Mouse (Mus musculus) gastrocnemius, postnatal 25 days (tissue): Measurements from ENCODE around the gene Gpr83. TPM values are rescaled to one million over a fixed set of nuclear protein-coding genes. Genes with fewer than 3 reads are reported as not detected.

Experiments used
- DNase-seq: peaks from one replicate; pipeline ENCODE4 v3.0.0; 2022
- long read RNA-seq, 2 experiments: library from polyadenylated mRNA; stranded (forward); transcript quantifications; one replicate each; pipeline ENCODE4 v2.0.0; 2021
- total RNA-seq, 2 experiments: library from RNA; stranded (reverse); gene quantifications; 1 replicate in 1 of 2; 2 replicates in 1 of 2; pipeline ENCODE4 v1.2.3; 2021

Gene Gpr83
- not detected for total RNA-seq
- long read RNA-seq, experiment 1: 0 reads
- long read RNA-seq, experiment 2: 0 reads

DNA sequence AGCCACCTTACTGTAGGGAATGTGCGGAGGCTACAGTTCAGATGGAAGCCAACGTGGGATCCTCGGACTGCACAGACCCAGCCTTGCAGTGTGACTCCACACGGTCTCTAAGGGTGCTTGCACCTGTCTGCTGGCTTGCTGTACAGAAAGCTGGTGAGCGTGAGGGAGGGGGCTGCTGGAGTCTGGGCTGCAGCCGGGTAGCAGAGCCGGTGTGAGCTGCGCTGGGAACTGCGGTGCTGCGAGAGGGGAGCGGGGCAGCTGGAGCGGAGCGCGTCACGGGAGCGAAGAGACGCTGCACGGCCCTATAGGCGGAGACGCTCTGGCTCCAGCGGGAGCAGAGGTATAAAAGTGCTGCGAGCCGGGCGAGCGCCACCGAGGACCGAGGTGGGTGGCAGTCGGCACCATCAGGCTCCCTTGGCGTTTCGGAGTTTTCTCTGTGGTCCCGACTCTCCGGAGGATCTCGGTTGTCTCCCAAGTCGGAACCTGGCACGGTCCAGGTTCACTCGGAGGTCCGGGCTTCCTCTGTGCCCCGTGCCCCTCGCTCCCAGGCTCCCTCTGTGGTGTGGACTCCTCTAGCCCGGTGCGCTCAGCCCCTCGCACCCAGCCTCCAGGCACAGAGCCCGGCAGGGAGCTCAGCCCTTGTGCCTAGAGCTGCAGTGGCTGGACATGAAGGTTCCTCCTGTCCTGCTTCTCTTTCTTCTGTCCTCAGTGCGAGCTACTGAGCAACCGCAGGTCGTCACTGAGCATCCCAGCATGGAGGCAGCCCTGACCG is at the start of gene Gpr83:
TSS of gene Gpr83 (plus strand) at position 343 of the 772 bp plus-strand sequence.
- DNase-seq: no peak

DNA sequence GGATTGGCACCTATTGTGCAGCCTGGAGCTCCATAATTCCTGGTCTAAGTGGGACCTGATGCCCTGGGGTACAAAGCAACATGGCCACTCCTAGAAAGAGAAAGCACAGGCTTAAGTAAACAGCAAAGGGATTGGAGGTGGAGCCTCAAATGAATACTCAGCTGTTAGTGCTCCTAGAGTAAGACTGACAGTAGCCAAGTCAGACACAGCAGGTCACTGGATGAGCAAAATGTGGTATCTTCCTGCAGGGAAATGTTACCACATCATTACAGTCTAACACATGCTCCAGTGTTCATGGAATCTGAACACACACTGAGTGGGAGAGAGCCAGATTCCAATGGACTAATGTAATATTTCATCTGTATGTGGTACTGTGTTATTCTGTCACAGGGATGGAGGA is 38.6 kb upstream of the Gpr83 start:
- DNase-seq: no peak

DNA sequence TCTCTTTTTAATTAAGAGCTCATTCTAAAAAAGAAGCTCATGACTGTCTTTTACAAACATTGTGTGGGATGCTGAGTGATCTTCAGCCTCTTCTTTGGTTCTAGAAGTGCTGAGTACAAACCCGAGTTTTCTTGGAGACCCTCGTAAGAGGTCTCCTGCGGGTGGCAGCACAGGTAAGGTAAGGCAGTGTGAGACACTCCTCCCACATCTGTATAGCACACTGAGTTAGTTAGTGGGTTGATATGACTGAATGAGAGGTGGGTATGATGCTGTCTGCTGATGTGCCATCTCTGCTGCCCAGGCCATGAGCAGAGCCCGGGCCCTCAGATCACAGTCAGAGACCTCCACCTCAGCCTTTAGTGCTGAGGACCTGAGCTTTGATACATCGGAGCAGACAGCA is 35.2 kb upstream of the Gpr83 start:
- DNase-seq: no peak

DNA sequence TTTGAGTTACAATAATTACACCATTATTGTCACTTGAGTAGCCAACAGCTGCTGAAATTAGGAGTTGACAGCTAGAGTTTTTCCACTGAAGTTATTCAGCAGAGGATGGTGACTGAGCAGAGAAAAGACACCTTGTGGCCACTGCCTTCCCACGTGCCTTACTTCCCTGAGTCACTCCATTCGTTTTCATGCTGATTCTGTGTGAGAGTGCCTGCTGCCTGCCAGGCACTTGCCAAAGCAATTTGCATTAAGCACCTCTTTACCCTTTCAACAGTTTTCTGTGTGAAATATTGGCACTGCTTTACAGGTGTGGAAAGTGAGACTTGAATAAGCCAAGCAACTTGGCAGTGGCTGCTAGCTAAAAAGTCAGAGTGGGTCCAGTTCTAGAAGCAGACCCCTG is 32.1 kb upstream of the Gpr83 start:
- no peak for DNase-seq

DNA sequence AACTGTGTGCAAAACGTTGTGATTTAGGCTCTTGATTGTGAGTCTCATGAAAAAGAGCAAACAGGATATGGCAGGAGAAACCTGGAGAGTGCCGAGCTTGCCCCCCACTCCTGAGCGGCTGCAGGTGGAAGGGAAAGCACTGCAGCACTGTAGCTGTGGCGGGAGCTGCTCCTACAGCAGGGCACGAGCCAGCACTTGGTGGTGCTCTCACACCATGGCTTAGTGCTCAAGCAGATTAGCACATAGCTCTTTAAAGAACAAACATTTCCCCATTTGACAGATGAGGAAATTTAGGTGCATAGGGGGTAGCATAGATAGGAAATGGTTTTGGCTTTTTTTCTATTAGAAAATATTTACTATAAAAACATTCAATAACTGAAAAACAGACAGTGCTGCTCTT is 28.0 kb upstream of the Gpr83 start:
- DNase-seq: no peak

DNA sequence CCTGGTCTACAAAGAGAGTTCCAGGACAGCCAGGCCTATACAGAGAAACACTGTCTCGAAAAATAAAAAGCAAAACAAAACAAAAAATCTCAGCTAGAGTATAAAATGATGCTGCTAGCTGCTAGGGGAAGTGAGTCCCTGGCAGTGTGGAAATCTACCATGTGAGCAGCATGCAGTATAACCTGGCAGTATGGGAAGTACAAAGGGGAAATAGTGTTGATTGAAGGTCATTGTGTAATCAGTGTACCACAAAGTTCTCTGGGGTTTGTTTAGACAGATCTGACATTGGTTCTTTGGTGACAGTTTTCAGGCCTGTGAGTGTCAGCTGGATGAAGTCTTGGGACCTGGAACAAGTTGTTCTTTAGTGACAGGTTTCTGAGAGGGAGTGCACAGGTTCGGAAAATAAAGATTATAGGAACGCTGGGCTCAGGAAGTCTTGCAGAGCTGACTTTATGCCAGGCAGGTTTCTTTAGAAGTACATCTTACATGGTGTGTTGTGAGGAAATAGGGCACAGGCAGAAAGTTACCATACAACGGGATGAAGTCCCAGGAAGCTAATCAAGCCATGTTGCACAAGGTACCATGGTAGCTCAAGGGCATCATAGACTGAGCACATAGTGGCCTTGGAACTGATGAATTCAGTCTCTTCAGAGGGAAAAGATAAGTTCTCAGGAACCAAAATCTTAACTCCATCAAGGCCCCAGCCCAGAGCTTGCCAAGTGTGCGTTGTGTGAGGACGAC is 24.5 kb upstream of the Gpr83 start:
- no peak for DNase-seq

DNA sequence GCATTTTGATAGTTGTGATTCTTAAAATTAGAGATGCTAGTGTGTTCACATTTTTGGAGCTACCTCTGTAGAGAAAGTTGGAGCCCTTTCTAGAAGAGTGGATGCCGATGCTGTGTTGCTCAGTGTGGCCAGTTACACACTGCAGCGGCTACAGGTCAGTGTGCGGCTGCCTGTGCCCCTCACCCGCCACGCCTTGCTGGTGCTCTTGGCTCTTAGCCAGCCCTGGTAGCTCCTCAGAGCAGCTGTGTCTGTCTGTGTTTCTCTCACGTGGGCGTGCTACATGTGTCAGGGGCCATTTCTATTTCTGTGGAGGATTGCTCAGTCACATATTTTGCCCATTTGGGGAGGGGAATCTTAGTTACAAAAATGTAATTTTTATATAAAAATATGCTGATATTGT is 20.5 kb upstream of the Gpr83 start:
- no peak for DNase-seq

DNA sequence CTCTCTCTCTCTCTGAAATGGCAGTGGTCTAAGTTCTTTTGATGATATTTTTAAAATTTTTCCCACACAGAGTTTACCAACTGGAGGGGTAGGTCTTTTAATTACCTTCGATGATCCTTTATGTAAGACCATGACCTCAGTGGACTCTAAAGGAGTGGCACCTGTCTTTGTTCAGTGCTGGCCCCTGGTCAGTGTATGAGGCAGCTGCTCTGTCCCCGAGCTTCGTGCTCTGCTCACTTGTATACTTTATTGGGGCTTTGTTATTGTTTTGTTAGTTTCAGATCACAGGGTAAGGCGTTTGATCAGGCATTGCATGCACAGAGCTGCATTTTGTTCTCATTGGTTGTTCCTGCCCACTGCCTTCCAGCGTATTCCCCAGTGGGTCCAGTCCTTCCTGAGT is 20.0 kb upstream of the Gpr83 start:
- no peak for DNase-seq

DNA sequence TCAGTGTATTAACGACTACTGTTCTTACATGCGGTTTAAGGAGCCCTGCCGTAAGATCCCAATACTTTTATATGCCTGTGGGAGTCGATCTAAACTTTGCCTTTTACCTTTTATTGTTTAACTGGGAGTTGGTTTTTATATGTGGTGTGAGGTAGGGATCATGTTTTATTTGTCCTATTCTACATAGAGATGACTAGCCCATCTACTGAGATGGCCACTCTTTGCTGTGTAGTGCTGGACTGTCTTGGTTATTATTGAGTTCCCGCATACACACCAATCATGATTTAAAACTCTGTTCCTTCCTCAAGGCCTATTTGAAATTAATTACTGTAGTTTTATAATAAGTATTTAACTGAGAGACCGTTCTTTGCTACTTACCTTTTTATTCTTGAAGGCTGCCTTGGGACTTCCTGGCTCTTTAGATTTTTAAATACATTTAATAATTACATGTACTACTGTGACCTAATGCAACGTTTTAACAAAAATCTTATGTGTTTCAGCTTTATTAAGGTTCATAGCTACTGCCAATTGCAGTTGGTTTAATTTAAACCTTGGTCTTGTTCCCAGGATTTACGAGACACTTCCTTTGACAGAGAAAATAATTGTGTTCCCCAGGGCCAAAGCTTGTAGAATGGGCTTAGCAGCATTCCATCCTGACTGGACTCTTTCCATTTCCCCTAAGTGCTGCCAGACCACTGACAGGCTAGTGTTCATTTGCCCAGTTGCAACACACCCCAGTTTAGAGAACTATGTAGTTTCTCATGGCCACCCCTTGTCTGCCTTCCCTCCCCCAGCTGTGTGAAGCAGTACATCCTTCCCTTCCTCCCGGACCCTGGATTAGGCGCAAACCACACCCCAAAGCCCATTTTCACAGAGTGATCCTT is 17.9 kb upstream of the Gpr83 start:
- DNase-seq: peak; percentile 19

DNA sequence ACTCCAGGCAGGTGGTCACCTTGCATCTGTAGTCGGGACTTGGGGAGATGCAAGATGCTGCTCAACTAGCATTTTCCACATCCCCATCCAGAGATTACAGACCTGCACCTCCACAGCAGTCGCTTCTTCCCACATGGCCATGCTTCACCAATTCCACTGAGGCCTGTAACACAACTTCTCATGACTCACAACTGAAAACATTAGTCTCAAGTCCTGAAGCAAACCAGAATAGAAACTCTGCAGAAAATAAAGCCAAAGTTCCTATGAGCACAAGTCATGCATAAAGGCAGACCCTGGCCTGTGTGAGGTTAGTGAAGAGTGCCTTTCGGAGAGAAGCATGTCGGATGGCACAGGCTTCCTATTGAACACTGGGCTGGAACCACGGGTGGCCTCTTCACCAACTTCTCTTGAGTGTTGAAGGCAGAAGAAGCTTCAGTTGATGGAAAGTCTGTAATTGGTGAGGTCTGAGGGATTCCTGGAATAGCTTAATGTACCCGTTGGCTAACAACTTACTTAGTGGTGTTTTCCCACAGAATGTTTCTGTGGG is 16.6 kb upstream of the Gpr83 start:
- DNase-seq: no peak

DNA sequence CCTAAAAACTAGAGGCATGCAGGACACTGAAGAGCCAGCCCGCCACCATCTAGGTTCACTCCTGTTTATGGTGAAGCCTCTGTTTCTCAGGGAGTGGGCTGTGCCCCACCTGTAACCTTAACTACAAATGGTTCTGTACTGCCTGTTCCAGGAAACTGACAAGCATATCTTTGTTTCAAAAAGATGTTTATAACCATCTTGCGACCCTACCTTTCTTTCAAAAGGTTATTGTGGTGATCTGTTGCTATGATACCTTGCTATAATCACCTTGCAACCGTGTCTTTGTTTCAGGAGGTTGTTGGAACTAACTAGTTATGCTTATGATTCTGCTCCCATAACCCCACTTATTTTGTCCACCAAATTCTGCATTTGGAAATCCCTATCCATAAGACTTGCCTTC is 16.1 kb upstream of the Gpr83 start:
- DNase-seq: no peak

DNA sequence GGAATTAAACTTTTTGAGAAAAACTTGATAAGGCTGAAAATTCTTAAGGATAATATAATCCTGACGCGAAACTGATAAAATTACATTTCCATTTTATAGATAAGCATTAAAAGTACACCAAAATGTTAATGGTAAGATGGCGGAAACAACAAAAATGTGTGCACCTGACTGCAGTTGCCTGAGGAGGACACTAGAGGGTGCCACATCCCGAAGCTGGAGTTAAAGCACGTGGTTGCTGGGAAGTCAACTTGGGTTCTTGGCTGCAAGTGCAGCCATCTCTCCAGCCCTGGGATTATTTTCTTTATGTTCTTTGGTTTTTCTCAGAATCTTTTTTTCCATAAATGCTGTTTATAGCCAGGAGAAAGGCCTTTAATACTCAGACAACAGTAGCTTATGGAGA is 13.6 kb upstream of the Gpr83 start:
- no peak for DNase-seq

DNA sequence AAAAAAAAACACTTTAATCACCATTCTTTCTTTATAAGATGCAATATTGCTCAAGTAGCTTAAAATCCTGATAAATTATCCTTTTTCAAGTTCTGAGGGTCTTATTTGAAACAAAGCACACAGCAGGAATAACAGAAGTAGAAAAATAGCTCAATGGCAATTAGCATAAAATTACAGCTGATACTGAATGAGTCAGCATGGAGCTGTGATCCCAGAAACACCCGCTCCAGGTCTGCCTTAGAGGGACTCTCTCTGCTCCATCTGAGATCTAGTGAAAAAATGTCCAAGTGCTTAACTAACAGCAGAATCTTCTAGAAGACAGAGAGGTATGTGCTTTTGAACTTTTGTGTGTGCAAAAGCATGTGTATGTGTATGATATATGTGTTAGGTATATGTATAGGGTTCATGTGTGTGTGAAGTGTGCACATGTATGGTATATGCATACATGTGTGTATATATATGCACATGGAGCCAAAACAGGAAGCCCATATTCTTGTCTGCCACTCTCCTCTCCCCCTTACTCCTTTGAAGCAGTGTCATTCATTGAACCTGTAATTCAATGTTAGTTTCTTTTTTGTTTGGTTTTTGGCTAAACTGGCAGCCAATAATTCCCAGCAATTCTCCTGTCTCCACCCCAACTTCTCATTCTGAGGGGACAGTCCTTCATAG is 11.6 kb upstream of the Gpr83 start:
- DNase-seq: no peak

DNA sequence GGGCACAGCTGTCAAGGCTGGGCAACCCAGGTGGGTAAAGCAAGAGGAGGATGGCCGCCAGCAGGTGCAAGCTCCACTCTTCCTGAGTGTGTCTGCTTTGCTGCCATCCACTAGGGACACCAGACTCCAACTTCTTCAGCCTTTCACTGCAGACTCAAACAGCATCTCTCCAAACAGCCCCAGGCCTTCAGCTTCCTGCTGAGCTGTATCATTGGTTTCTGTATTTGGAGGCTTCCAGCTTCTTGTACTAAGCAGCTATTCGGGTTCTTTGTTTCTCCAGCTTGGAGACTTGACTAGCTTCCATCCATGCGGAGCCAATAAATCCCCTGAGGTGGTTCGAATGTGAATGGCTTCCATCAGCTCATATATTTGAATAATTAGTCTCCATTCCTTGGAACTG is 5.4 kb upstream of the Gpr83 start:
- no peak for DNase-seq

DNA sequence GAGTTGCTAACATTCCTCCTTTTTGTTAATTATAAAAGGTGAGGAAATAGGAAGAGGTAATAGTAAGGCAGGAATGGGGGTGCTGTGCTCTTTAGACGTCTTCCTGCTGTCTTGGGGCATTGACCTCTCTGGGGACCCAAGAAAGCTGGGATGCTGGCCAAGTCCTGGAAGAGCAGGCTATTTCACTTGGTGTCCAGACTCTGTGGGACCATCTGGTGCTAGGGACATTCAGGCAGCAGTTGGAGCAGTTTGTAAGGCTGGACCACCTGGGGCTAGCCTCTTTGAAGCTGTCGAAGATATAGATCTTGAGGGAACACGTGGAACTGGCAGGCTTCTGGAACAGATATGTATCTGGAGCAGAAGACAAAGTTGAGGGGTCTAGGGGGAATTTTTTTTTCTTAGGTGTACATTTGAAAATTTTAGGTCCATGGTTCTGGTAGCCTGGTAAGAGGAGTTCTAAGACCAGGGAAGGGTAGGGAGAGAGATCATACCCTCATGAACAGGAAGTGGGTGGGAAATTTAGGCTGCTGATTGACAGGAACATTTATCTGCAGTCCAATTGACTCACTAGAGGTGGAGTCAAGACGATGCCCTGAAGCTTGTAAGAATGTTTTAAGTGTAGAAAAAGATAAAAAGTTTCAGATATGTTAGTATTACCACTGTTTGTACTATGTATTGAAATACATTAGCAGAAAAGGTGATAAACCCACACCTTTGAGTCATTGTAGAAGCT is 2.9 kb upstream of the Gpr83 start:
- no peak for DNase-seq

DNA sequence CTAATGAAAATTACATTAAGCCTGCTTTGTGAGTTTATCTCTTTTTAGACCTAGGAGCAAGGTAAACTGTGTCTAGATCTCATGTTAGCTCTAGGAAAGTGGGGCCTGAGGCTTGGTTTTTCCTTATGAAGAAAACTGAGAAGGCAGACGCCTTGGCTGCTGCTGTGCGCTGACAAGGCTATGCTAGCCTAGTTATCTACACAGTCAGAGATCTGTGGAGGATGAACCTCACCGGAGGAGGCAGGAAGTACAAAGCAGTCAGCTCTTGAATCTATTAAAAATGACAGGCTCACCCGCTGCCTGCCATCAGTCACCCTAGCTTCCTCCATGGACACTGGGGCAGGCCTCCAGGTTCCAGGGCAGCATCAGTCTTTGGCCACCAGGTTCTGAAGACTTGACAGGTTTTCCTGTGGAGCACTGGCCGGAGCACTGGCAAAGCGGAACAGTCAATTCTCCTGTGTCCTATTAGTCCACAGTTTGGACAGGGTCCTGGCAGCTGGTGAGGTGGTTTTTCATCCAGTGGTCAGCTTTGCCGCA is 1.8 kb upstream of the Gpr83 start:
- no peak for DNase-seq

DNA sequence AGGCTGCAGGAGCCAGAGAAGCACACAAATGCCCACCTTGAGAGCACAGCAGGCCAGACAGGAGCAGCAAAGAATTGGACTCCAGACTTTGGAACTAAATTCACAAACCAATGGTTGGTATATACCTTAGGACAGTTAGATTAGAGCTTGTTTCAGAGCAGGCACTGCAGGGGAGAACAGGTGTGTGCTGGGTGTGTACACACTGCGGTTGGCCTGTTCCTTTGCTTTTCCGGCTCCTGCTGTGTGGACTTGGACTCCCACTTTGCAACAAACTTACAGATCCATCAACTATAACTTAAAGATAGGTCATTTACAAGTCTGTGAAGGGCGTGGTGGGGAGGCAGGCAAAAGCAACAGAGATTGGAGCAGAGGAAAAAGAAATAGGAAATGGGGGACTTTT is 1.2 kb upstream of the Gpr83 start:
- DNase-seq: no peak

DNA sequence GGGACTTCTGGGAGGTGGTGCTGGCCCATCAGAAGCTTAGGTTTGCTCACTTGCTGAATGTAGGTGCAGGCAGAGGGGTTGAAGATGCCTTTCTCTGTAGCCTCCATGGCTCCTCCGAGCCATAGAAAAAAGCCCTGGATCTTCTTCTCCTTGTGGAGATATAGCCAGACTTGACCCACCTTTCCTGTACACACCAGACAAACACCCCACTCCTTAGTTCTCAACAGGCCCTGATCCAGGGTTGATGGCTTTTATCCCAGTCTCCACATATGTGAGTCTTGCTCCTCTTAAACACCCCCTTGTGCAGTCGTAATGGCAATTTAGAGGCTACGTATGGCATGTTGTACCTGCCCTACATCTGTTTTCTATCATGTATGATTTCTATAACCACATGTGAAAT is 3.1 kb downstream of the Gpr83 start:
- DNase-seq: no peak

DNA sequence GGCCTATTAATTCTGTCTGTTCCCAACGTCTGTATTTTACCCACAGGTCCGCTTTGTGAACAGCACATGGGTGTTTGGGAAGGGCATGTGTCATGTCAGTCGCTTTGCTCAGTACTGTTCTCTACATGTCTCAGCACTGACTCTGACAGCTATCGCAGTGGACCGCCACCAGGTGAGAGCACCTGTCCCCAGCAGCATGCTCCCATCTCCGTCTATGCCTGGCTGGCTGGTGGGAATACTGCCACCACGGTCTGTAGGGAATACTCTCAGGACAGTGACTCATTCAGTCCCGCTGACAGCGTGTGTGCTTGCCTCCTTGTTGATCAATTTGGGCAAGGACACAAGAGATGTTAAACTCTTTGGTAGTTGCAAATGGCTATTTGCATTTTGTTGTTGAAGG is 4.7 kb downstream of the Gpr83 start:
- no peak for DNase-seq

DNA sequence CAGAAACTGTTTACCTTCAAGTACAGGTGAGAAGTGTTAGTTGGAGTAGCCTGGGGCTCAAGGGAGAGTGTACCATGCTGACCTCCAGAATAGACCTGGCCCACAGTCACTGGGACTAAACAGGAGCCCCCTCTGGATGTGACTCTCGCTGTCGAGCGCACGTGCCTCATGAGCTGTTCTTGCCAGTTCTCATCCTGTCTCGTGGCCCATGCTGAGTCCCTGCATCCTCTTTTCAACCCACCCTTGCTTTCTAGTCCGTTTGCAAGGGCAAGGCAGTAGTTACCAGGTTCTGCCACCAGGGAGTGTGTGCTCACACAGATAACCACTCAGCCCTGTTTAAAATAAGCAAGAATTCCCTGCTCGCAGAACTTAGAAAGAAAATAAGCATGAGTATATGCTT is 6.9 kb downstream of the Gpr83 start:
- DNase-seq: no peak

DNA sequence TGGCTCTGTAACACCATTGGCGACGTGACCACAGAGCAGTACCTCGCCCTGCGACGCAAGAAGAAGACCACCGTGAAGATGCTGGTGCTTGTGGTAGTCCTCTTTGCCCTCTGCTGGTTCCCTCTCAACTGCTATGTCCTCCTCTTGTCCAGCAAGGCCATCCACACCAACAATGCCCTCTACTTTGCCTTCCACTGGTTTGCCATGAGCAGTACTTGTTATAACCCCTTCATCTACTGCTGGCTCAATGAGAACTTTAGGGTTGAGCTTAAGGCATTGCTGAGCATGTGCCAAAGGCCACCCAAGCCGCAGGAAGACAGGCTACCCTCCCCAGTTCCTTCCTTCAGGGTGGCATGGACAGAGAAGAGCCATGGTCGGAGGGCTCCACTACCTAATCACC is 8.3 kb downstream of the Gpr83 start:
- DNase-seq: no peak
